Mouse (Mus musculus) neural tube, embryonic 10.5 days (tissue): Measurements from ENCODE around the gene Gh.

ENCODE experiments used
- DNase-seq: peaks from one replicate; pipeline ENCODE4 v3.0.0-alpha.2; 2017; ENCODE audit warnings: low spot score; ENCODE audit errors: extremely low spot score

Gene Gh

DNA sequence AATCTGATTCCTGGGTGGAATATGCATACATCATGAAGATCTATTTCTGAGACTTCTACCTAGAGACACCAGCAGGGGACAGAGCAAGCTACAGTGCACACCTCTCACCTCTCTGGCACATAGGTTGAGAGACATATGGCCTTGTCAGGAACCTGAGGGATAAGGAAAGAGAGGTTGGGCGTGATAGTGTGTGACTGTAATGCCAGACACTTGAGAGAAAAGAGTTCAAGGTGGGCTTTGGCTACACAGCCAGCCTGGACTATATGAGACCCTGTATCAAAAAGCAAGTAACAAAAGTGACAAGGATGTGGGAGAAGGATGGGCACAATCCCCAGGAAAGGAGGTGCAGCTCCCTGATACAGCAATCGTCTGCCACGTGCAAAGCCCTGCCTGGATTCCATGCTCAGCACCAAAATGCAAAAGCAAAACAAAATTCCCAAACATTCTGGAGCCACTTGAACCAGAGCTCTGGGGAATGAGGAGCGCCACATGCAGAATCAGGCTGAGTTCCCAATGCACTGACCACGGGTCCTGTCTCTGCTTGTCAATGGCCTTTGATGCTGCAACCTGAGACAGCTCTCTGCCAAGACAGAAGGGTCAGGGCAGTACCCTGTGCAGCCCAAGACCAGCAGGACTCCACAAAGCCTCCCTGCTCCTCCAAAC lies 30.4 kb downstream of the Gh start:
- DNase-seq, result peak; percentile 38

DNA sequence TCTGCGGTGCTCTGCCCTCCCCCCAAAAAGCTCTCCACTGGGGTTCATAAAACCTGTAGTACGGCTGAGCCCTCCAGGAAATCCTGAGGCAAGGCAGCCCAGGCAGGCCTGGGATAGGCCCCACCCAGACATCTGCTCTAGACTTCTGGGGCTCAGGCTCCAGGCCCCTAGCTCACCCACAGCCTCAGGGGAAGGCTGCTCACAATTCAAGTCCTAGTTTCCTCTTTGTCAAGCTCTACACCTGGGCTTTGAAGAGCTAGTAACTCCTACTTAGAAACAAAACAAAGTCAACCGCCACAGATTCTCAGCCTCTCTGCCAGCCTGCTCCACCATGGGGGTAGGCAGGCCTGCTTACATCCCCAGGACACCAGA lies 32.6 kb downstream of the Gh start:
- DNase-seq, result peak; percentile 53

DNA sequence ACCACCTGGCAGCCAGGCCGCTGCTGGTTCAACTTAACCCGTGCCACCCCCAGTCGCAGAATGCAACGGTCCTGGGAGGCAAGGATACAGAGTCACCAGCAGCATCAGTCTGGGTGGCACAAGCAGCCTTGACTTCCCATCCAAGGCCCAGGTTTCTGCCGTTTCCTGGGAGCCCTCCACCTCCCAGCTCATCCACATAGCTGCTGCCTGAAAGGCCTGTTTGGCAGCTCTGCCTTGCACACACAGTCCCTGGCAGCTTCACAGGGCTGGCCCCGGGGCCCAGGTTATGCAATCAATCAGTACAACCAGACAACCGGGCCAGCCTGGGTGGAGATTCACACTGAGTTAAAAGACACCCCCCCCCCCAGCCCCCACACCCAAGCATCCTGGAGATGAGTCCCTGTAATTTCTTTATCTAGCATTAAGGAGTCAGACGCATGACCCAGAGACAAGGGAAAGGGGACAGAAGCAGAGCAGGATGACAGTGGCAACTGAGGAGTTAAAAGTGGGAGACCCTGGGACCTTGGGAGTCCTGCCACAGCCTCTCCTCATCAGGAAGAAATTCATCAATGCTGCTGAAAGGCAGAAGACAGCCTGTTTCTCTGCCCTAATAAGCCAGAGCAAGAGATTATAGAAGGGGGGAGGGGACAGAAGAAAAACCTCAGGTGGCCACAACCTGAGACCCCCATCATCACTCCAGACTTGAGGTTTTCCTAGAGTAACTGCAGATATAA lies 33.2 kb downstream of the Gh start:
- peak; percentile 73 for DNase-seq

DNA sequence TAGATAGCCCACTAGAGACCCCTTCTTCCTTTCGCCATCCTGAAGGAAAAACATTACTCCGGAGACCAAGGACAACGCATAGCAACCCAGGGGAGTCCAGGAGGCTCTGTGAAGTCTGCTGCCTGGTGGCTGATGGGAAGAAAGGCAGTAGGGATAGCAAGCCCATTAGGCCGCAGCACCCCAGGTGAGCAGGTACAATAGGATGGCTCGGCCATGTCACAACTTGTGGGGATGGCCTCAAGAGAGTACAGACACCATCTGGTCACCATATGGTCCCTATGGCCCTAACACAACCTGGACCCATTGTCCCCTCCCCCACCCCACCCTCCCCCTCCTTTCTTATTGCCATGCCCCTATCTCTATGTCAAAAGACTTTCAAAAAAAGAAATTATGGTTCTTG lies 33.8 kb downstream of the Gh start:
- no peak for DNase-seq

DNA sequence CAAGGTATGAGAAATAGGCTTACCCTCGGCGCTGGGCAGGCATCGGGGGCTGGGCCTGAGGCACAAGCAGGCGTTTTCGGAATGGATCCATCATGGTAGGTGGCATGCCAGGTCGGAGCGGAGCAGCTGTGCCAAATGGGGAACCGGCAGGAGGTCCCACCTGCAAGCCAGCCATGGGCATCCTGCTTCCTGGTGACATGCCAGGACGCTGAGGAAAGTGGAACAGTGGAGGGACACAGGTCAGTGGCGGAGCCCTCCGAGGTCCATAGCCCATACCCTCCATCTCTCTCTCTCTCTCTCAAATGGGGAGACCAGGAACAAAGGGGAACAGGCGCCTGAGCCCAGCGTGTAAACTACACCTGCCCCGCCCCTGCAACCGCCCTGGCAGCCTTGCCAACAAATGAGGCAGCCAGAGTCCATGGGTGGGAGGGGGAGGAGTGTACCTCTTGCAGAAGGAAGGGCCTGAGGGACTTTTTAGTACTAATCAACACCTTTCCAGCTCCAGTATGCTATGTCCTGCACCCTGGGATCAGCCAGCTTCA lies 34.3 kb downstream of the Gh start:
- no peak for DNase-seq

DNA sequence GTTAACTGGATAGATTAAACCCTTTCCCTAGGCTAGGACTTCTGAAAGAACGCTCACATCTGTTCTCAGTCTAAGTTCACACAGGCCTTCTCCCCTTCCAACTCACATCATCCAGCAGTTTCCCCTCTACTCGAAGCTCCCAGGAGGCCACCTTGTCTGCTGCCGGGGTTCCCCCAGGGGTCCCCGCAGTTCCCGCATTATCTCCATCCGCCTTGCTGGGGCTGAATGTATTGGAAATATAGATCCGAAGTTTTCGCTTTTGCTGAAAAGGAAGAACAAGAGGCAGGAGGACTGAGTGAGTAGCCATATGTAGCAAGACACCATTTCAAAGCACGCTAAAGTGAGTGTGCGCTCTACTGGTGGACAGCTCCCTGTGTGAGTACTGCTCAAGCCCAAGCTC lies 35.2 kb downstream of the Gh start:
- DNase-seq, result no peak

DNA sequence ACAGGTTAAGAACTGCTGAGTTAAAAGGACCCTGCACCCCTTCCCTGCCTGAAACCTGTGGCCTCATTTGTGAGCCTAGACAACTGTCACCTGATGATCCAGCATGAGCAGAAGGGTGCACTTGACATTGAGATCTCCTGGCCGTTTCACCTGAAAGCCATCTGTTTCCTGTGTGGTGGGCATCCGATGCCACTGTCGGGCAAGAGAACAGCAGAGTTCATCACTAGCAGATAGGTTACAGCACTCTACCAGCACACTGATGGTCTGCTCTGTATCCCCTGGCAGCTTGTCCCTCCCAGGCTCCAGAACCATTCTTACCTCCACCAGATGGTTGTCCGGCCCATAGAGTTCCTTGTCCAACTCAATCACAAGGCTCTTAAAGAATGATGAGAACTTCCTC lies 36.1 kb downstream of the Gh start:
- DNase-seq, result no peak

DNA sequence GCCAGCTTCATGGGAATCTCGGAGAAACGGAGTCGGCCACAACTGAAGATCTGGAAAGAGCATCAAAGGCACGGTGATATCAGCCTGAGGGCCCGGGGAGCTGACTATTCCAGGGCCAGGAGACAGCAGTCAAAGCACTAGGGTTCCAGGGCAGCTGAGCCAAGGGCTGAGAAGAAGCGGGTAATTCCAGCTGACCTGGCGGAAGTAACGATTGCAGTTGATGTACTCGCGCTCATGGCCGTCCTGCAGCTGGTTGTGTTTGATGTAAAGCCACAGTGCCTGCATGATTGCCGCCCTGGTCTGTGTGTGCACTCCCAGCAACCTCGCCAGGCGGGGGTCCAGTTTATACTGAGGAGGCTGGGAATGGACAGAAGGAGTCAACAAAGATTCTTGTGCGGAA lies 36.7 kb downstream of the Gh start:
- no peak for DNase-seq

DNA sequence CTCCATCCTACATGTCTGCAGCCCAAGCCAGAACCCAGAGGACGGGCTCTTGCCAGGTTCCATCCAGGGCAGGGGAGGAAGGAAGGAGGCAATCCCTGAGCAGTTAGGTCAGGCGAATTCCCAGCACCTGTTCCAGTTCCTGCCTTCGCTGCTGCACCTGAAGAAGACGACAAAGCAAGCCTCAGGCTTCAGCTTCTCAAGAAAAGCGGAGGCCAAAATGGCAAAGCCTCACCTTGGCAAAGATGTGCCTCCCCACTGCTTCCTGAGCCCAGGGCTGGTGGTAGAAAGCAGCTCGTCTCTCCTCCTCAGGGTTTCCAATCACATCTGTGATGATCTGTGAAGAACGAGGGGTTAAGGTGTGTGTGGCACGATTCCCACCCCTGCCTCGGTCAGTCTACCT lies 37.7 kb downstream of the Gh start:
- DNase-seq, result no peak

DNA sequence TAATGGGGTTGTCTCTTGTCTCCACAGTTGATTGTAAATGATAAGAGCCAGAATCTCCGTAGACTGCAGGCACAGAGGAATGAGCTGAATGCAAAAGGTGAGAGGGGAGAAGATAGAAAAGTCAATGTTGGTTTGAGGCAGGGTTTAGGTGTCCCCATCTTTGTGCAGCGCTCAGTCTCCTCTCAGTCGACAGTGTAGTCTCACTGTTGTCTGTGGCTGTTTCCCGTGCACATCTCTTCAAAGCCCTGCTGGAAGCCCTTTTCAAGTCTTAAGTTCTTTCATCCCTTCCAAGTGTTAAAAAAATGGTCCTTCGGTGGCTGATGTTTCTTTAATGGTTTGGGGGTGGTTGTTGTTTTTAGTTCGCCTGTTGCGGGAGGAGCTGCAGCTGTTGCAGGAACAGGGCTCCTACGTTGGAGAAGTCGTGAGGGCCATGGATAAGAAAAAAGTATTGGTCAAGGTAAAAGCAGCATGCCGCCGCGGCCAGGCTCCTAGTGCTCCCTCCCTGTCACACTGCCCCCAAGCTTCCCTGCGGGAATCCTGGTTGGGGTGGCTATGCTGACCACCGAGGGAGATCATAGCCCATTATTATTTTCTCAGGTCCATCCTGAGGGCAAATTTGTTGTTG lies 40.7 kb downstream of the Gh start:
- DNase-seq, result no peak

DNA sequence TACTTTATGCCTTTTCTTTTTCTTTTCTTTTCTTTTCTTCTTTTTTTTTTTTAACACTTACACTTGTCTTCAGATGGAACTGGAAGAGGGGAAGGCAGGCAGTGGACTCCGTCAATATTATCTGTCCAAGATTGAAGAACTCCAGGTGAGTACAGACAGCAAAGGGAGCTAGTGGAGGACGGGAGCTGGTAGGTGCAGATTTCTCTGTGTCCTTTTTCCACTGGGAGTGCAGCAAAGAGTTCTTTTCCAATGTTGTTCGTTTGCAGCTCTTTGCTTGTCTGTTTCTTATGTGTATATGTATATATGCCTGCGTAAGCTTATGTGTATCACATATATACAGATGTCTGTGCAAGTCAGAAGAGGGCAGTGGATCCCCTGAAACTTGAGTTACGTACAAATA lies 44.9 kb downstream of the Gh start:
- DNase-seq, result no peak

DNA sequence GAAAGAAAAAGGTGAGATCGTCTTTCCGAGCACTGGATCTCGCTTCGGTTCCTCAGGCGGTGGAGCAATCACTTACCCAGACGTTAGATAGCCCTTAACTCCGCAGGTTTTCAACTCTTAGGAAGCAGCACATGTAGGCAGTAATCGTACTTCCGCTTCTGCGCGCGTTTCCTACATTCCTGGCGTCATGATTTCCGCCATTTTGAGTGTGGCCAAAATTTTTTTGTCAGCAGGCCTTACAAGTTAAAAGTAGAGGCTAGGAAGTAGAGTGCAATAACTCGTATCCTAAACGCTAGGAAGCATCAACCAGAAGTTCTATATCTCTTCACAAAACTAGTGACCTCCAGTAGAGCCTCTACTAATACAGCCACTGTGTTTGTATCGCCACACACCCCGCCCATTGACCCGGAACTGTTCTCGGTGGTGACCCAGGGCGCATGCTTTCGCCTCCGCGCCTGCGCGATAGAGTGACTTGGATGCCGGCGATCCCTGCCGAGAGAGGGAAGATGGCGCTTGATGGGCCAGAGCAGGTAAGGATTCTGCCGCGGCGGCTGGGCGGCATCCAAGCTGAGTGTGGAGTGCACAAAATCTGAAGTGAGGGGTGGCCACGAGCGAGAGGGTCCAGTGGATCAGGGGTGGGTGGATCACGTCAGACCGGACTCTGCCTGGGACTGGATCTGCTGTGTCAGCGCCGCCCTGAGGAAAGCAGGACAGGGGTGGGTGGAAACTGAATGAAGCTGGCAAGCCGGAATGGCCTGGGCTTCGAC lies 45.8 kb downstream of the Gh start, which contains the start of the genes Ftsj3 and Psmc5:
TSS of gene Ftsj3 (minus strand) at position 395 of the 767 bp plus-strand sequence.
TSS of gene Psmc5 (plus strand) at position 470 of the 767 bp plus-strand sequence.
- DNase-seq, result peak; percentile 98

DNA sequence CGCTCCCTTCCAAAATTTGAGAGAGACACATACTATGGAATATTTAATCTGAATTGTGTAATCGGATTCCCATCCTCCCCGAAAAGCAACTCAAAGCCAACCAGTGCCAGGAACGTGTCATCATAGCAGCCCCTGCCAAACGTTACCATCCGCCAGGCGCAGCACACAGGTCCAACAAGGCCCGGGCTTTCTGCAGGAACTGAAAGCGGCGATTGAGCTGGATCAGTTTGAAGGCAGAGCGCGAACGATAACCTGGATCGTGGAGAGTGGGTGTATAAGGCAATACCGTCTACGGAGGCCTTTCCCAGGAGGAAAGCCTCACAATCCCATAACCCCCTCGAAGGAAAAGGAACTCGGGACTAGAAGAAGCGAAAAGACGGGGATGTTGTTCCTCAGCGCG lies 46.5 kb downstream of the Gh start:
- DNase-seq, result no peak

DNA sequence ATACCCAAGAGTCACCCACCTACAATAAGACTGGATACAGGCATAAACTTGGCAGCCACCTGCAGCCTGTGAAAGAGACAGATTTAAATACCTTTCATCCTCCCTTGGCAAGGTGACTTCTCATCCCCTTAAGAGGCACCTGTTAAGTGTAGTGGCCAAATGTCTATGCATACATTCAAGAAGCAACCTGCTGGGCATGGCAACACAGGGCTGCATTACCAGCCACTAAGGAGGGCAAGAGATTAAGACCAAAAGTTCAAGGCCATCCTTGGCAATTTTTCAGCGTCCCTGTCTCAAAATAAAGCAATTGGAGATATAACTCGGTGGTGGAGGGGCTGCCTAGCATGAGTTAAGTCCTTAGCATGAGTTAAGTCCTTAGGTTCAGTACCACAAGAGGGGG lies 46.9 kb downstream of the Gh start:
- no peak for DNase-seq
